In the genomic region with DNA sequence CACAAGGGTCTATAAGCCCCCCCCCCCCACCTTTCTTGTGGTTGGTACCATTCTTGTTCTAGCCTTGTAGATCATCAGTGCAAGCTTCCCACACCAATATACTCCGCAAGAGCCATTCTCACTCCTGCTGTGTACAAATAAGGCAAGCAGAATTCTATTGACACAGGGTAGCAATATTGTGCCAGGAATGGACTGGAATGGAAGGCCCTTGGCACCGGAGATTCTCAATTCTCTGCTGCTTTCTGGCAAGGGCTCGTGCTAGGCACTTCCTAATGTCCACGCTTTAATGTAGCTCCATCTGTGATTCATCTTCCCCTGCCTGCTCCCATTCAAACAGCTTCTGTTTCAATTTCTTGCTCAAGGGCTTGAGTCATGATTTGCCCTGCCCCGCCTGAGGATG, we compare ENCODE assay signal across 17 mouse cellular contexts. TPM values are rescaled to one million over a fixed set of nuclear protein-coding genes. Genes with fewer than 3 reads are reported as not detected.
A peak's percentile ranks its signal among the peaks of the same experiment; 100 is the strongest.
DNase-seq lines count a peak whose midpoint lies in the region; ATAC-seq and TF ChIP-seq lines count a peak whose summit lies in the region.
"Had no signal": no experiment of that assay in that cellular context is flagged by ENCODE, and none has a peak within 500 bp of the region (broad histone marks: within the 10 kb centered on the region; RNA-seq: fewer than 3 reads in every experiment).

No protein-coding gene starts in this region.

- H3K36me3 ChIP-seq in forebrain, embryonic 13.5 days (ENCODE audit: poor library complexity, severe bottlenecking), result no peaks in the 10 kb centered on the region
- no peaks in the 10 kb centered on the region for H3K36me3 ChIP-seq in forebrain, embryonic 12.5 days (replicated peaks)
- no peaks in the 10 kb centered on the region for H3K36me3 ChIP-seq in lung, postnatal 0 days (ENCODE audit: insufficient read depth, low read length)
- no peaks in the 10 kb centered on the region for H3K36me3 ChIP-seq in forebrain, postnatal 0 days (ENCODE audit: insufficient read depth)
- H3K36me3 ChIP-seq: heart, embryonic 12.5 days; neural tube, embryonic 13.5 days had no signal

- TF ChIP-seq CTCF in lung, postnatal 0 days (IDR thresholded peaks at IDR 0.05), result no peak
- TF ChIP-seq CTCF in forebrain, postnatal 0 days (IDR thresholded peaks at IDR 0.05; ENCODE audit: low read depth), result no peak

- no peaks in the 10 kb centered on the region for H3K9me3 ChIP-seq in forebrain, embryonic 13.5 days (replicated peaks)
- H3K9me3 ChIP-seq in forebrain, embryonic 12.5 days, result no peaks in the 10 kb centered on the region
- H3K9me3 ChIP-seq in lung, postnatal 0 days (ENCODE audit: low read length), result no peaks in the 10 kb centered on the region
- H3K9me3 ChIP-seq in forebrain, postnatal 0 days (ENCODE audit: low read length), result no peaks in the 10 kb centered on the region
- H3K9me3 ChIP-seq: heart, embryonic 12.5 days; neural tube, embryonic 13.5 days had no signal

- no peak overlapping the region for H3K4me3 ChIP-seq in forebrain, embryonic 13.5 days
- H3K4me3 ChIP-seq in forebrain, embryonic 12.5 days (replicated peaks), result no peak overlapping the region
- no peak overlapping the region for H3K4me3 ChIP-seq in lung, postnatal 0 days (ENCODE audit: low read depth, low read length)
- H3K4me3 ChIP-seq in forebrain, postnatal 0 days (ENCODE audit: low read depth, low read length), result no peak overlapping the region
- H3K4me3 ChIP-seq: erythroblast, embryonic 14.5 days; heart, embryonic 12.5 days; neural tube, embryonic 13.5 days had no signal

- H3K4me1 ChIP-seq in forebrain, embryonic 13.5 days, result peaks cover 7% of the 10 kb centered on the region; the same call in 1 of the 2 replicates
- H3K4me1 ChIP-seq in forebrain, embryonic 12.5 days, result 0 out of 2 replicates have a peak, but pooled peaks cover 2% of the 10 kb centered on the region
- no peaks in the 10 kb centered on the region for H3K4me1 ChIP-seq in lung, postnatal 0 days (ENCODE audit: insufficient read depth, low read depth, low read length)
- H3K4me1 ChIP-seq in forebrain, postnatal 0 days (ENCODE audit: insufficient read depth), result no peaks in the 10 kb centered on the region
- H3K4me1 ChIP-seq: heart, embryonic 12.5 days; neural tube, embryonic 13.5 days had no signal

- H3K27me3 ChIP-seq in forebrain, embryonic 13.5 days, result no peaks in the 10 kb centered on the region
- no peaks in the 10 kb centered on the region for H3K27me3 ChIP-seq in forebrain, embryonic 12.5 days
- H3K27me3 ChIP-seq in lung, postnatal 0 days (replicated peaks; ENCODE audit: insufficient read depth, low read length), result no peaks in the 10 kb centered on the region
- no peaks in the 10 kb centered on the region for H3K27me3 ChIP-seq in forebrain, postnatal 0 days (ENCODE audit: insufficient read depth, low read length)
- H3K27me3 ChIP-seq: neural tube, embryonic 13.5 days had no signal

- DNase-seq in lung, postnatal 0 days (ENCODE audit: low spot score), result peak; percentile 7
- no peak for DNase-seq in lung, postnatal 14 days
- DNase-seq in cerebellum, adult 11-12 months, result peak; percentile 79
- peak; percentile 21 for DNase-seq in forebrain, postnatal 0 days
- no peak for DNase-seq in ovary, postnatal 14 days (ENCODE audit: low spot score)
- DNase-seq in frontal cortex, postnatal 10 days (ENCODE audit: low spot score in 2 of 2), result no peak
- DNase-seq: gastrocnemius, postnatal 10 days; kidney, postnatal 10 days; thymus, adult 18-20 months had no signal

- no peak overlapping the region for H3K27ac ChIP-seq in forebrain, embryonic 13.5 days
- H3K27ac ChIP-seq in forebrain, embryonic 12.5 days, result no peak overlapping the region
- H3K27ac ChIP-seq in lung, postnatal 0 days (ENCODE audit: low read length), result no peak overlapping the region
- H3K27ac ChIP-seq in forebrain, postnatal 0 days (ENCODE audit: low read depth, low read length), result no peak overlapping the region
- H3K27ac ChIP-seq: neural tube, embryonic 13.5 days had no signal

- 80% methylated on average over 5 of the region's 5 CpGs for WGBS in forebrain, embryonic 13.5 days
- 89% methylated on average over 5 of the region's 5 CpGs for WGBS in forebrain, embryonic 12.5 days
- 76% methylated on average over 5 of the region's 5 CpGs for WGBS in lung, postnatal 0 days
- 62% methylated on average over 5 of the region's 5 CpGs for WGBS in forebrain, postnatal 0 days

- peak; percentile 38; the same call in 1 of the 2 replicates for ATAC-seq in forebrain, embryonic 13.5 days
- no peak for ATAC-seq in forebrain, embryonic 12.5 days (ENCODE audit: low FRiP score)
- ATAC-seq in lung, postnatal 0 days, result no peak
- ATAC-seq in forebrain, postnatal 0 days, result 0 out of 2 replicates have a peak, but pooled peaks have one; percentile 18
- ATAC-seq: inflammation-experienced regulatory T-cells, adult 6 months had no signal

- no peak overlapping the region for H3K4me2 ChIP-seq in forebrain, embryonic 13.5 days
- no peak overlapping the region for H3K4me2 ChIP-seq in forebrain, embryonic 12.5 days
- no peak overlapping the region for H3K4me2 ChIP-seq in lung, postnatal 0 days (replicated peaks; ENCODE audit: low read depth, low read length)
- H3K4me2 ChIP-seq in forebrain, postnatal 0 days (ENCODE audit: low read depth), result no peak overlapping the region
- H3K4me2 ChIP-seq: heart, embryonic 12.5 days; neural tube, embryonic 13.5 days had no signal

- H3K9ac ChIP-seq in forebrain, embryonic 13.5 days, result no peak overlapping the region
- H3K9ac ChIP-seq in forebrain, embryonic 12.5 days, result no peak overlapping the region
- no peak overlapping the region for H3K9ac ChIP-seq in lung, postnatal 0 days (replicated peaks; ENCODE audit: low read depth)
- no peak overlapping the region for H3K9ac ChIP-seq in forebrain, postnatal 0 days
- H3K9ac ChIP-seq: heart, embryonic 12.5 days; neural tube, embryonic 13.5 days had no signal

- no peak for TF ChIP-seq EP300 in lung, postnatal 0 days (IDR thresholded peaks at IDR 0.05)

RNA-seq across cellular contexts. Expression of gene Gbp5, which starts 5.2 kb away (rescaled TPM):
- not detected in 2 replicates for polyA plus RNA-seq in forebrain, embryonic 13.5 days (2015; fragmentation: Nextera tagmentation; extraction: Ambion mirVana)
- 0.12 and 0.14 TPM in 2 replicates for polyA plus RNA-seq in forebrain, embryonic 12.5 days (2016; fragmentation: Nextera tagmentation; extraction: Ambion mirVana)
- 0.27 and 0.44 TPM in 2 replicates for polyA plus RNA-seq in lung, postnatal 0 days (2015; fragmentation: Nextera tagmentation; extraction: Ambion mirVana)
- 0.29 and 0.85 TPM in 2 replicates for total RNA-seq in forebrain, postnatal 0 days (2014; rRNA removed)
- 0.25 and 0.36 TPM in 2 replicates for polyA plus RNA-seq in forebrain, postnatal 0 days (2015; fragmentation: Nextera tagmentation; extraction: Ambion mirVana)
- total RNA-seq: ES-E14 had no signal
- polyA plus RNA-seq: erythroblast, embryonic 14.5 days; limb, embryonic 11.5 days had no signal

RNA-seq across cellular contexts. Expression of gene Gbp7, which starts 31.2 kb away (rescaled TPM):
- 0.58 and 0.91 TPM in 2 replicates for polyA plus RNA-seq in forebrain, embryonic 13.5 days (2015; fragmentation: Nextera tagmentation; extraction: Ambion mirVana)
- polyA plus RNA-seq in forebrain, embryonic 12.5 days (2016; fragmentation: Nextera tagmentation; extraction: Ambion mirVana), result 1.1 and 1.3 TPM in 2 replicates
- polyA plus RNA-seq in lung, postnatal 0 days (2015; fragmentation: Nextera tagmentation; extraction: Ambion mirVana), result 12.6 and 15.6 TPM in 2 replicates
- 1.9 and 3.0 TPM in 2 replicates for total RNA-seq in forebrain, postnatal 0 days (2014; rRNA removed)
- 1.4 and 2.5 TPM in 2 replicates for polyA plus RNA-seq in forebrain, postnatal 0 days (2015; fragmentation: Nextera tagmentation; extraction: Ambion mirVana)

Comparison
In these comparisons a context has a peak if more than half of its experiments do, and no peak if none do; other contexts are left out.
1. ATAC-seq: peak in forebrain, embryonic 13.5 days (single experiment) and forebrain, postnatal 0 days (single experiment); none in forebrain, embryonic 12.5 days (single experiment) and lung, postnatal 0 days (single experiment).
2. DNase-seq: peak in lung, postnatal 0 days (single experiment), cerebellum, adult 11-12 months (single experiment) and forebrain, postnatal 0 days (single experiment); none in lung, postnatal 14 days (single experiment), ovary, postnatal 14 days (single experiment) and frontal cortex, postnatal 10 days (0 of 2).